Mouse (Mus musculus) kidney, adult 9 months (tissue): ENCODE data around the gene Epsti1.

Experiments
- DNase-seq: peaks from one replicate; pipeline ENCODE4 v3.0.0; 2022

Epsti1 gene

DNA sequence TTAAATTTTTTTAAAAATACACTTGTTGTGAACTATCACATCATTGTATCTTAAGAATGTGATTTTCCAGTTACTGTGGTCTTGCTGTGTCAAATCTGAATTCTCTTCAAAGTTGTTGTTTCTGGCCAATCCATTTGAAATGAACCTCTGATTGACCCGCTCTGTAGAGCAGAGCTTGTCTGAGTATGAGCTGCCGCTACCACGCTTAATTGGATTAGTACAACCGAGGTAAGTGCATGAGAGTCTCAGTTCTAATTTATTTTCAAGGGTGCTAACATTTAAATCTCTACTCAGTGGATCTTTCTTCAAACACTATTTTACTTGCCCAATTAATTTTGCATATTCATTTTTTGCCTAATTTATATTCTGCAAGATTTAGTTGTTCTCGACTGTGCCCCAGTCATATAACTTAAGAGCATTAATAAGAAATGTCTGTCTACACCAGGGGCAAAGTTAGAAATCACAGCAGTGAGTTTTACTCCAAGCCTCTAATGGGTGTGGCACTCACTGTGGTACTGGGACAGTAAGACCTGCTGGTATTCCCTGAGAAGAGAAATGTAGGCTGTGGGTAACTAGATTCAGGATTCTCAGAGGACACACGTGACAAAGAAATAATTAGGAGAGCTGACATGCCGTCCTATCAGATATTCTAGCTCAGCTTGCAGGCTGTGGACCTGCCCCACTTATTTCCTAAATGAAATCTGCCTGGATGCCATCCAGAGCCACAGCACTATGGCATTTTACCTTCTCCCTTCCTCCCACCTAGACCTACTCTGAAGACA, 111.7 kb downstream of the Epsti1 start:
- DNase-seq: no peak

DNA sequence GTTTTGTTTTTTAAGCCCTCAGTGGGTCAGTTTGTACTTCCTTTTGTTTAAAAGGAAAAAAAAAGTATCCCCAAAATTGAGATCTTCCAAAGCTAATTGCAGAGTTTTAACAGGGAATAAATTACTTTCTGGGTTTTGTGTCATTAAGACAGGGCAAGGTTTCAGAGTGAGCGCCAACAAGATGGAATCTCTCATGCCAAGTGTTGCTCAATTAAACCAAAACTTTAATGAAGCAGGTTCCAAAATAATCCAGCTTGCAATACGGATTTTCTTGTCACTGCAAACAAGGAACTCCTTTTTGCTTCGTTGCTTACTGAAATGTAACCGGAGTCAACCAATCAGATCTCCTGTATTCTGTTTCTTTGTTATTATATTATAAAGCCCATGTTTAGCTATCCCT, 112.4 kb downstream of the Epsti1 start:
- DNase-seq: no peak

DNA sequence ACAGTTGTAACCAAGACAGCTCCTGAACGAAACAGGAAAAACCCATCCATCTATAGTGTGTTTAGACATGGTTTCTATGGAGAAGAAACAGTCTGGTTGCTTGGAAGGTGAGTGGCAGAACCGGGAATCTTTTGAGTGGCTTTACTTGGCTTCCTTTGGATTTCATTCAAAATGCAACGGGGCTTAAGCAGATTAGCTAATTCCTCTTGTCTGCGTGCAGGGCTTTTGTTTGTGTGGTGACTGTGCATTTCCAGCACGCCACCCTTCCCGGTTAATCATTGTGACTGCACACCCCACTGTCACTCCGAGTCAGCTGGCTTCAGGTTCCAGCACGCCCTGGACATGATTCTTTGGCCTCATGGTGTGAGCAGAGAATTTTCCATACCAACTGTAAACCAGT, 115.9 kb downstream of the Epsti1 start:
- no peak for DNase-seq

DNA sequence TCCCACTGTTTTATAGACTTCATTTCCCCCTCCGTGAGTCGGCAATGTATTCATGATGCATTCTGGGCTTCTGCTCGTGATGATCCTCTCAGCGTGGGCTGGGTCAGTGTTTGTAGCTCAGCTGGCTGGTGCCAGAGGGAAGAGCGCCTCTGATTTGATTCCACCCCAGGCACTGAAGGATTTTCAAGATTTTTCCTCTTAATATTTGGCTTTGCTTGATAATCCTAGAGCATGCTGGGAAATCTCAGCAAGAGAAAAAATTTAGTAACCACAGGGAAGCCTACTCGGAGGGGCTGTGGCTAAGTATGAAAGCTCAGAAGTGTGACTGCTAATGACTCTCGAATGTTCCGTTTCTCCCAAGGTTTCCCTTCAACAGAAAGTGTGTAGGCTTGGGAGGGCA, 134.8 kb downstream of the Epsti1 start:
- no peak for DNase-seq

DNA sequence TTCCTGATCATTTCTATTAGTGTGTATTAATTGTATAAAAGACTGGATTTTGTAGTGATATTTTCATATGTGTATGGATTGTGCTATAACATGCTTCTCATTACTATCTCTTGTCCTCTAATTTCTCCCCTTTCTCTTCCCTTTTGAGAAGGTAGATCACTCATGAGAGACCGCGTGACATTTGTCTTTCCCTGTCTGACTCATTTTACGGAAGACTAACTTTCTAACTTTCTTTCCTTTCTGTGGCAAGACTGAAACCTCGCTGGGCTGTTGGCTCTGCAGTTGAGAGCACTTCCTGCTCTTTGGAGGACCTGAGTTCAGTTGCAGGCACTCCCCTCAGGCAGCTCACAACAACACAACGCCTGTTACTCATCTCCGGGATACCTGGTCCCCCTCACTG, 136.6 kb downstream of the Epsti1 start:
- DNase-seq: no peak

DNA sequence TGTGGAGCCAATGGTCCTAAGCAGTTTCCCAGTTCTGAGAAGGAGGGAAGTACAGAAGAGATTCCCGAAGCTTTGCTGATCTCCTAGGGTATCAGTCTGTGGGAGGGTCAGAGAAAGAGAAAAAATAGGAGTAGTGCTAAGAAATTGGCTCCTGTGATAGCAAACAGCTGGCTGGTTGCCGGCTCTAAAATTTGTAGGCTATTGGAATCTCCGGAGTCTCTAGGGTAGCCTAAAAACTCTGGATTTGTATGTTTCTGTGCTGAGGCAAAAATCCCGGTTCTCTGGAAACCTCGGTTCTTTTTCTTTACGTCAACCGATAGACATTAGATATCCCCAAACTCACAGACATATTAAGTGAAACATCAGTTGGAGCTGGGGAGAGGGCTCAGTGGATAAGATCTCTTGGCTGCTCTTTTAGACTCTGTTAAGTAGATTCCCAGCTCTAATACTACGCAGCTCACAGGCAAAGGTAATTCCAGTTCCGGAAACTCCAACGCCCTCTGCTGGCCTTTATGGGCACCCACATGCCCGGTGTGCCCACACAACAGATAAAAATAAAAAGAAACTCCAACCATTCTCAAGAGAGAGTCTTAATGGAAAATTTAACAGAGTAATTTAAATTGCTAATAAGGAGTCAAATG, 138.0 kb downstream of the Epsti1 start:
- DNase-seq: no peak

DNA sequence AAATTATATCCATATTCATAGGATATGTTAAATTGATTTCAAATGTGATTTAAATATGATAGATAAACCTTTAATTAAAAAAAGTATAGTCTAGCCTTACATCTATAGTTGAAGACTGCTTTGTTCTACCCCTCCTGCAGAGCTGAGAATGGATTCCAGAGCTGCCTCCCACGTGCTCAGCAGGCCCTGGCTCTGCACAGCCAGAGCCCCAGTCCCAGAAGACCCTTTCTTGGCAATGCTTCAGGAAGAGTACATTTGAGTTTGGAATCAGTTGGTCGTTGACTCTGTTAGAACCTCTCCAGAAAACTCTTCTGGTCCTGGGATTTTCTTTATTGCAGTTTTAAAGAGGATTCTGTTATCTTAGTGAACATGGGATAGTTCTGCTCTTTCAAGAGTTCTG, 139.0 kb downstream of the Epsti1 start:
- no peak for DNase-seq

DNA sequence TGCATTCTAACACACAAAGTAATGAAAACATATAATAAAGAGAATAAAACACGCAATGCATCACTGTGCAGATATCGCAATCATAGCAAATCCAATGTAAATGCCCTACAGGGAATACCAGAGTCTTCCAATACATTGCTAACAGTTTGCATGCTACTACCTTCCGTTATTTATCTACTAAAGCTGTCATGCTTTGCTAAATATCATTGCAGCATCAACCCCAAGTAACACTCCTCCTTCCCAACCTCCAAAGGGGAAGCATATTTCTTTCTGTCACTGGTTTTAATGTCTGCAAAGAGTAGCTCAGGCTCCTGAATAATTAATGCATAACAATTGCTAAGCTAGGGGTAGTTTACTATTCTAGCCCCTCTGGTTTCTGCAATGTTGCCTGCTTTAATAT, 144.2 kb downstream of the Epsti1 start:
- no peak for DNase-seq

DNA sequence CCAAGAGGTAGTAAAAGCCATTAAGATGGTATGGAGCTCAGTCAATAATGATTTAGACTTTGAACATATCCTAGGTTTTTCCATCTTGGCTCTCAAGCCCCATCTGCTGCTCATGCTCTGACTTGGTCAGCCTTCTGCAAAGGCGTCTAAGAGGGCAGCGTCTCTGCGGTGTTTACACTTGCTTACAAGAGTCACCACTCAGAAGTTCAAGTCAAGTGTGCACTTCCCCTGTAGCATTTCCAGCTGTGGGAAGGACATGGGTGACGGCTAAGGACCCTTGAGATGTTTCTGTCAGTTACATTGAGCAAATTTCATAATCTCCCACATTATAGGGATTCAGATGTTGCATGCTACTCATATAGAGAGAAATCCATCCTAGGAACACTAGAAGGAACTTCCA, 144.6 kb downstream of the Epsti1 start:
- no peak for DNase-seq
